Mouse (Mus musculus) CD8-positive naive resting alpha-beta T cell, adult 2 months (primary cell): ENCODE results near the gene Mrc2.

Experiments used
- DNase-seq, 2 experiments: peaks; one replicate each; pipeline ENCODE4 v3.0.0; 2022; ENCODE audit warnings: low read depth in 2 of 2, low spot score in 2 of 2

The Mrc2 gene

GRCm38 (mm10) chr11:105310197-105310596 lies 17.8 kb downstream of the Mrc2 start:
- DNase-seq = no peak

- DNase-seq = no peak
These were observed 19.0 kb downstream of the Mrc2 start for GRCm38 (mm10) chr11:105311291-105311975.

DNA sequence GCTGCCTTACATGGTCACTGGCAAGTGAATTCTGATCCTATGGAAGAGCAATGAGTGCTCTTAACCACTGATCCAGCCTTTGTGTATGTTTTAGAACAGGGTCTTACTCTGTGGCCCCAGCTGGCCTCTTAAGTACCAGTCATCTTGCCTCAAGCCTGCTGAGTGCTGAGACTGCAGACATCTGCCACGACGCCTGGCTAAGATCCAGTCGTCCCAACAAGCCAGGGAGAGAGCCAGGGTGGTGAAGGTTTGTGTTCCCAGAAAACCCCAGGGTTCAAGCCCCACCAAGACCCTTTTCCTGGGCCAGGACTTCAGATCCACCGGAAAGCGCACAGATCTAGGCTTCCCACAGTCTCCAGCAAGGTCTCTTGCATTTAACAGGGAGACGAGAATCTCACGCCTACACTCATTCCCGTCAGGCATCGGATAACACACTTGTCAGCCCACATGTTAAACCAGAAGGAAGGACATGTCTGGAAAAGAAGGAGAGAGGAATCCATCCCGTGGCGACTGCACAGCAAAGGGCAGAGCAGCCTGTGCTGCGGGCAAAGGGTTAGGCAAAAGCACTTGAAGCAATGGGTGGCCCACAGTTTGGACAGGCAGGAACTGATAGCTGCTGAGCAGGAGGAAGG lies 20.0 kb downstream of the Mrc2 start:
- no peak for DNase-seq

- DNase-seq = no peak
These were observed 20.7 kb downstream of the Mrc2 start for GRCm38 (mm10) chr11:105312972-105313632.

GRCm38 (mm10) chr11:105313633-105314014 lies 21.2 kb downstream of the Mrc2 start:
- DNase-seq = no peak

- no peak for DNase-seq
These were observed 22.9 kb downstream of the Mrc2 start for GRCm38 (mm10) chr11:105315296-105315695.

DNA sequence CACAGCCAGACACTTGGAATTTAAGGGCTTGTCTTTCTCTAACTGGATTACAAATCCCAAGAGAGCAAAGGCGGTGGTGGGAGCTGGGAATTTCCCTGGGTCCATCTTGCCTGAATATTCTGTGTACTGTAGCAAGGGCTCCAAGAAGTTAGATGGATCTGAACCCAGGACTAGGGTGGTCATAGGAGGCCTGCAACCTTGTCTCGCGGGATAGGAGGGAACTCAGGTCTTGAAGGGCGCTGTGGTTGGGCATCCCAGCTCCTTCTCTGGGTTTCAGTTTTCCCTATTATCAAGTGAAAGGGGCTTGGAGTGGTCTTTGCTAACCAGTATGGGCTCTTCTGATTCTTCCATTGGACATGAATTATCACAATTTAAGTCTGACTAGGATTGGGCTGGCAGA lies 23.7 kb downstream of the Mrc2 start:
- DNase-seq = no peak

DNA sequence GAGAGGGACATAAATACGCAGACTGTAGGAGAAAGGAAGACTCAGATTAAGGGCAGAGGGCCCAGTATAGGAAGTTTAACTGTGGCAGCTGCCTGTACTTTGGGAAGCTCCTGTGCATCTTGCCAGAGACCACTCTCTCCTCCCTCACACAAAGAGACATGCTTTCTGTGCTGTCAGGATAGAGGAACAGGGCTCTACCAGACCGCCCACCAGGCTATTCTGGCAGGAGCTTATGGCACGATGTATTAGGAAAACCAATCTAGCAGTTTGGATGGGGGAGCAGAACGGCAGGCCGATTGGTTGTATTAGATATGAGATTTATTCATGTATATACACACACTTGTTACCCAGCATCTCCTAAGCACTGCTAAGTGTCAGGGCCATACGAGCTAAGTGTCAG lies 25.3 kb downstream of the Mrc2 start:
- DNase-seq = no peak

GRCm38 (mm10) chr11:105321090-105321489 lies 28.6 kb downstream of the Mrc2 start:
- DNase-seq = no peak

- DNase-seq = no peak
These were observed 31.1 kb downstream of the Mrc2 start for GRCm38 (mm10) chr11:105323530-105323929.

GRCm38 (mm10) chr11:105327101-105327500 lies 34.7 kb downstream of the Mrc2 start:
- DNase-seq = no peak

GRCm38 (mm10) chr11:105329962-105330361 lies 37.5 kb downstream of the Mrc2 start:
- DNase-seq = no peak

DNA sequence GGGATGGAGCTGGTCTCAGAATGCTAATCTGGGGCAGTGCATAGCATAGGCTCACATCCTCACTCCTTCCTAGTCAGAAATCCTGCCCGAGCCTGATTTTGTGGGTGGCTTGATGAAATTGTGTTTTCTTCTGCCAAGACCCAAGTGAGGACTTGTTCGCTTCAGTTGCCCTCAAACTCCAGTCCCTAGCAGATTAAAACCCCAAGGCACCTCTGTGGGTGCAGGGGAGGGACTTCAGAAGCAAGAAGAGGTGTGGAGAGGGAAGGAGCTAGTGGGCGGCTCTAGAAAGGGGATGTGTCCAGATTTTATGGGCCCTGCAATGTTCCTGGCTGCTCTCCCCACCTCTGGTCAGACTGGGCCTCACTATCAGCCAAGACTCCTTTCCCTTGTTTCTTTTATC lies 38.7 kb downstream of the Mrc2 start:
- no peak for DNase-seq

DNA sequence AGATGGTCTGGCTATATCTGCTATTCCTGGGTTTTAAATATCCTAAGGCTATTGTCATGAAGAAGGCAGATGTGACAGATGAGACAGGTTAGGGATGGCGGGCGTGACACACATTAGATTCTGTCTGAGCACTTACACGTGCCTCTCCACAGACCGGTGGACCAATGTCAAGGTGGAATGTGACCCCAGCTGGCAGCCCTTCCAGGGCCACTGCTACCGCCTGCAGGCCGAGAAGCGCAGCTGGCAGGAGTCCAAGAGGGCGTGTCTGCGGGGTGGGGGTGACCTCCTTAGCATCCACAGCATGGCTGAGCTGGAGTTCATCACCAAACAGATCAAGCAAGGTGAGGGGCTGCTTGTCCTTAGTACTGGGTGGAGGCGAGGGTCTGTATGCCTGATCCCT lies 39.3 kb downstream of the Mrc2 start:
- no peak for DNase-seq

DNA sequence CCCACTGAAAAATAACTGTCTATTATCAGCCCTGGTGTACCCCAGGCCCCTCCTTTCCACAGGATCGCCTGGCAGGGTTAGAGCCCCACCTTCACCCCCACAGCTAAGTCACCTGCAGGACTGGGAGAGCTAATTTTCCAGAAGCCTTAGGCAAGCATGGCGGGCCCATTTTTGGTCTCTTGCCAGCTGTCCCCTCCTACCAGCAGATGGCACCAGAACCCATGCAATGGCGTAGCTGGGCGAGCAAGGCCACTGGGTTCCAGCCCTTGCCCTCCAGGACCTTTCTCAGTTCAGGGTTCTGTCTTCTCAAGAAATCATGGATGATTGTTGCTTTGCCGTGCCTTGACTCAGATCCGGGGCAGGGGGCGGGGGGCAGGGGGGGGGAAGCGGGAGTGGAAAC lies 40.0 kb downstream of the Mrc2 start:
- DNase-seq = no peak

DNA sequence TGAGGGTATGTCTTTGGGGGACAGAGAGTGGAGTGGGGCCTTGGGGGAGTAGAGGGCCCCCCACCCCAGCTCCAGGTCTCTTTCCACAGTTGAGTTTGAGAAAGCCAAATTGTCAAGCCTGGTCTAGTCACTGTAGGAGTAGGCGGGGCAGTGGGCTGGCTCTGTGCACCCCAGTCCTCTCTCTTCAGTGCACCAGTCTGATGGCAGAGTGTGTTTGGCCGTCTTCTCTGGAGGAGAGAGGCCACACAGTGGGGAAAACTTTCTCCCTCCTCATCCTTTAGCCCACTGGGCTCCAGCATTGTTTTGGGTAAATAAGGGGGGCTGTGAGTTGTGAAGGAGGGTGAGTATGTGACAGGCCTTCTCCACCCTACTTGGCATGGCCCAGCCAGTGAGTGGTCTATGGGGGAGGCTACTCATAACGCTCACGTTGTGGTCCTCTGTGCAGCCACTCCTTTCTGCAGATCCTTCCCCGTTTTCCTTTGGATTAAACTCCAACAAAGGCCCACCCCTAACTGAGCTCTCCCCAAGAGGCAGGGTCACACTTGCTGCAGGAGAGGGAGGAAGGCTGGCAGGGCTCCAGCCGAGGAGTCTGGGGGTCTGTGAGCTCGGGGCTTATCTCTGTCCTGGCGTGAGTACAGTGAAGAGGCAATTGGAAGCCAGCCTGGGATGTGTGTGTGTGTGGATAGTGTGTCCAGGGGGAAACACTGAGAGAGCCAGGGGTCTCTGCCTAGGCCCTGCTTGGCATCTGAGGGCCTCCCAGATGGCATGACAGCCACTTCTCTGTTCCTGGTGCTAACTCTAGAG lies 41.6 kb downstream of the Mrc2 start:
- no peak for DNase-seq

DNA sequence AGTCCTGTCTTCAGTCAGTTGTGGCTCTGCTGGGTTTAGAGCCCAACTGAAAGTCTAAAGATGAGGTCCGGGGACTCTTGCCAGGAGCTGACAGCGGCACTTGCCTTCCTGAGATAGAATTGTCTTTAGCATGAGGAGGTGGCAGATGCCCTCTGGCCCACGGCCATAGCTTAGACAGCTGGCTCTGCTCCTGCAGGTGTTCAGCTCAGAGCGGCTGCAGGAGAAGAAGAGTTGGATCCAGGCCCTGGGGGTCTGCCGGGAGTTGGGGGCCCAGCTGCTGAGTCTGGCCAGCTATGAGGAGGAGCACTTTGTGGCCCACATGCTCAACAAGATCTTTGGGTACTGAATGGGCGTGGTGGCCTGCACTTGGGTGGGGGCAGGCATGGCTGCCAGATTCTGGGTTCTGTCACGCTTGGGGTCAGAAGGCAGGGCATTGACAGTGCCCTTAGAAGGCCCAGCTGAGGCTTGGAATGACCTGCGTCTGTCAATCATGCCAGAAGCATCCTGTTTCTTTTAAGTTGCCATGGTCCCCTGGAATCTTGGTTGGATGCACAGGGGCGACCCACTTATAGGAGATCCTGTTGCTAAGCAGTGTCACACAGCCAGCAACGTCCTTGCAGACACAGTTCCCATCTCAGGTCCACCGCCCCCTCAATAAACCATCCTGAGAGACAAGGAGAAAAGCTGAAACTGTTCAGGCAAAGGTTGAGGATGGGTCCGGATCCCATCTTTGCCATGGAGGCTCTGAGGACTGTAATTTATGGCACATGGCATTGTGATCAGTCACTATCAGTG lies 46.4 kb downstream of the Mrc2 start:
- DNase-seq = no peak

GRCm38 (mm10) chr11:105345284-105345683 lies 52.8 kb downstream of the Mrc2 start:
- DNase-seq = no peak

- peak; percentile 65 to 73 for DNase-seq
These were observed 55.0 kb downstream of the Mrc2 start for GRCm38 (mm10) chr11:105347162-105348161.
